Mouse (Mus musculus): Measurements from ENCODE around the gene Grik2.

DNA sequence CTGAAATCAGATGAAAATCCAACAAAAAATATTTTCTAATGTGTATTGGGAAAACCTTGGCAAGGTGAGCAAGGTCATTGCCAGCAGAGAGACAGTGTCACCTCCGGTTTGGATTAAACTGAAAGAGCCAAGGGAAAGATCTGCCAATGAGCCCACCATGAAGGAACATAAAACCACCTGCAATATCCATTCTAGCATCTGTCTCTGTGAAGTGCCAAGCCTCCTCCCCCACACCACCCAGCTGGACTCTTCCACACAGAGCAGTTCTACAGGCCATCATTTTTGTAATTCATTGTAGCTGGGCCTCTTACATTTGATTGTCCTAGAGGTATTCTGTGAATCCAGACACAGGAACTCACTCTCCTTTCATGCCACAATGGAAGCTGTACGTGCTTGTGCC lies 148.7 kb downstream of the Grik2 start:
- TF ChIP-seq CTCF (conservative IDR thresholded peaks at IDR 0.05; ENCODE audit: insufficient read depth, insufficient read length, low read depth, low read length), result no peak
- no peak for TF ChIP-seq POLR2A (IDR thresholded peaks at IDR 0.05; ENCODE audit: low read depth, low read length)

Measured in kidney, adult 2 months (tissue).